Mouse (Mus musculus) cerebellum, adult 2 months (tissue): Measurements from ENCODE around the gene Cblc.

Experiments
- CTCF ChIP-seq: fragments of 200-500 bp; IDR thresholded peaks from 2 replicates; pipeline ENCODE4 v1.5.1; 2011; ENCODE audit warnings: low read depth, mild to moderate bottlenecking, control low read depth, low read length, moderate library complexity, borderline replicate concordance; ENCODE audit not compliant: insufficient read depth
- POLR2A ChIP-seq: fragments of 200-500 bp; IDR thresholded peaks from 2 replicates; pipeline ENCODE4 v1.6.1; 2011; ENCODE audit warnings: low read length, control low read depth, borderline replicate concordance; ENCODE audit not compliant: insufficient read depth

GRCm38 (mm10) chr7:19813161-19813560, 16.6 kb upstream of the Cblc start:
- no peak for TF ChIP-seq POLR2A
- no peak for TF ChIP-seq CTCF
